Mouse (Mus musculus) left cerebral cortex, postnatal 14 days (tissue): ENCODE results near the gene Adam12. TPM values are rescaled to one million over a fixed set of nuclear protein-coding genes. Genes with fewer than 3 reads are reported as not detected.

ENCODE experiments used
- DNase-seq, 2 experiments: peaks; one replicate each; pipeline ENCODE4 v3.0.0; 2021 to 2022; ENCODE audit warnings: low spot score in 2 of 2, mixed read lengths in 1 of 2
- intact Hi-C: fragments of 180-260 bp; cut with DNase I; formaldehyde crosslinking; loops from one replicate; pipeline ENCODE4 v1.15.1; 2025
- long read RNA-seq, 2 experiments: library from polyadenylated mRNA; stranded (forward); transcript quantifications; one replicate each; pipeline ENCODE4 v2.0.0; 2021
- total RNA-seq, 2 experiments: library from RNA; stranded (reverse); gene quantifications; 2 replicates each; pipeline ENCODE4 v1.2.3; 2021

Gene Adam12
- 1 to 10 TPM; 6.5 to 8.0 TPM for total RNA-seq
- long read RNA-seq, experiment 1, partial matches to known transcripts = 0 of 2 reads
- long read RNA-seq, experiment 1, other reads (novel, unspliced or antisense) = 2 of 2 reads
- long read RNA-seq, experiment 2, full-length matches to known transcripts = 1 of 3 reads
- long read RNA-seq, experiment 2, partial matches to known transcripts = 1 of 3 reads
- long read RNA-seq, experiment 2, other reads (novel, unspliced or antisense) = 1 of 3 reads

DNA sequence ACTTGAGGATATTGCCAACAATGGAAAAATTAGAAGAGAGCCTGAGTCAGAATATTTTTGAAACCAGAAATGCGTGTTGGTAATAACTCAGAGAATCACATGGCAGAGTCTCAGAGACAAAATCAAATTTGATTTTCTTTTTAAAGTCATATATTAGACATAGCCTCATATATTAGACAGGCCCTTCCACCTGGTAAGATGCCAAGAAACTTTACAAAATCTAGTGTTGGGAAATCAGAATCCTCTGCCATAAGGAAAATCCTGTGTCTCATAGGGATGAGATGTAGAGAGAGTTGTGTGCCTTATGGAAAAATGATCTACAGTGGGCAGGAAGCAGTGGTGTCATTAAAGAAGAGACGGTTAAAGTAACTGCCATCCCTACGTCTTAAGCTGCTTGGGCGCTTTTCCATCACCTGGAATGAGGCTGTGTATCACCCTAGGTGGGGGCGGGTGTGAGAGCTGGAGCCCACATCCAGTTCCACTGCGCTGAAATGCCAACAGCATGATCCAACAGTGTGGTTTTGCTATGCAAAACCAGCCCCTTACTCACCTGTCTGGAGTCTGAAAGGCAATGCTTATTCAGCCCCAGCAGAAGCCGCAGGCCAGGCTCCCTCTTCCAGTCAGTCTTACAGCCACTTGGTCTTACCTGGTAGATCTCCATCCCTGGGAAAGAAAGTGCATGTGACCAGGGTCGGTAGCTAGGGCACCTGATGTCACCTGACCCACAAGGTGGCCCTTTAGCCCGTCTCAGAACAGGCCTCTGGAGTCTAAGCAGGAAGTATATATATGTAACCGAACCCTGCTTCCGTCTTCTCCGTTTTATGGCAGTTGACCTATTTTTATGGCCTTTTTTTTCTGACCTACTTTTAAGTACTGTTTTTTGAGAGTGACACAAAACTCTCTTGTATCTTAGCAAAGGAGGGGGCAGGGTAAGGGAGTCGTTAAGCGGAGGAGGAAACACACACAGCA, at the start of gene Adam12:
TSS of gene Adam12 (minus strand) at position 769 of the 969 bp plus-strand sequence.
- intact Hi-C loops = no loop called here
- no peak for DNase-seq

DNA sequence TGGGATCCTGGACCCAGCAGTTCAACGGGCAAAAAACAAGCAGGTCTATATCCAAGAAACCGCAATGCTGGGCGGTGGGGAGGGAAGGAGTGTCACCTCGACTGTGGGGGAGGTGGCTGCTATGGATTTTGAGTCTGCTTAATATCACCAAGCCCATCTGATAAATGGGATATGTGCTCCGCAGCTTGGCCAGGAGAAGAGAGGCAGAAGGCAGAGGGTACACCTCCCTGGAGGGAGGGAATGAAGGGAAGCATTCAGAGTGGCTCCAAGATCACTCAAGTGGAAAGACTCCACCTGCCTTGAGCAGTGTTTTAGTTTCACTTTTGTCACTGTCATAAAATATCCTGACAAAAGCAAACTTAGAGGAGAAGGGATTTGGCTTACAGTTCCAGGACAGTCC, 41.0 kb upstream of the Adam12 start:
- intact Hi-C loops = no loop called here
- DNase-seq = no peak

DNA sequence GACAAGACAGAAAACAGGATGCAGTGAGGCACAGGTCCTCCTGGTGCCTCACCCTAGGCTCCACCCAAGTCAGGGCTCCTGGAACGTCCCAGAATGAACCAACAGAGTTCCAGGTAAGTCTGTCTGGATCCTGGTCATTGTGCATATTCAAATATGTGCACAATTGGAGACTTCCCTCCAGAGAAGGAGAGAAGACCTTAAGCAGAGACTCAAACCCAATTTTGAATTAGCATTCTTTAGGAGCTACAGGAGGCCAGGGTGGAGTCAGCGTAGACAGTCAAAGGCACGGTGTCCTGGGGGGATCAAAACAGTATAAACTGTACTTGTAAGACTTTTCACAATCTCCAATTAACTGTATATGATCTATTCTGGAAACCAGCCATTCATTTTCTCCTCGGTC, 40.5 kb upstream of the Adam12 start:
- intact Hi-C loops = no loop called here
- DNase-seq = no peak

DNA sequence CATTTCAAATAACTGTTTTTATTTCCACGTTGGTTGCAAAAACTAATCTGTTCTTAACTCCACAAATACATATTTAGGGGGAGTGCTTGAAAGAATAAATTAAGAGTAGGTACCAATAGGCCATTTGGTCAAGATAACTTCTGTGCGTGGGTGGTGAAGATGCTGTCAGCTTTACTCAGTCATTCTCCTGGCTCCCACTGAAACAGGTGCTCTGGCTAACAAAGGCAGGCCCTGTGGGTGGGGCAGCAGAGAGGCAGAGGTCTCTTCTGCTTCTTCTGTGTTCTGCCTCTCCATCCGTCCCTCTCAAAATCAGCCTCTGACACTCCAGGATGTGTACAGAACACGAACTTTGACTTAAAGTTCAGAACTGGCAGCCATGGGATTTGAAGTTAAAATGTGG, 33.8 kb upstream of the Adam12 start:
- intact Hi-C loops = no loop called here
- no peak for DNase-seq

DNA sequence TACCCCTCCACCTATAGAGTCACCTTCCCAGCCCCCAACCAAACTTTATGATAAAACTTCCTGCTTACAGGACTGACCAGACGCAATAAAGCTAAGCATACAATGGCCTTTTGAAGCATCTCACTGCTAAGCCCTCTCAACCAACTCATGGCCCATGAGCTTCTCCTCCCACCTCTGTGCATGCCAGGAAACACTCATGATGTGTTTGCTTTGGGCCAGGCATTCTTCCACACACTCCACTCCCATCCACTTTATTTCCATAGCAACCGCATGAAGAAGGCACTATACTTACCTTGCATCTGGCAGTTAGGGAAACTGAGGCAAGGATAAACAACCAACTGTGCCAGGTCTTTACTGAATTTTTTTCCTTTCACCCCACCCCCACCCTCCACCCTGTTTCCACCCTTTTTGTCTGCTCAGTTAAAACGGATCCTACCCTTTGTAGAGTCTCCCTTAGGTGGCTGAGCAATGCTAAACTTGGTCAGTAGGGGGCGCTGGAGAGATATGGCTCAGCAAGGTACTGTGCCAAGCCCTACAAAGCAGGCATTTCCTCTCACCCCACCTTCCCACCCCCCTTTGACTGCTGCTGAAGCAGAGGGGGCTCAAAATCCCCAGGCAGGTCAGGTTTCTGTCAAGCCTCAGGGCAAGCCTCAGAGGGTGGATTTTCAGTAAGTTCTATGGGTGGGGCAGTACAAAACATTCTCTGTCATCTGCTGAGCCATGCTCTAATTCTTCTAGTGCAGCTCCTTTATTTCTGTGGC, 31.4 kb upstream of the Adam12 start:
- peak; percentile 50 to 71 for DNase-seq
- intact Hi-C loops = no loop called here

DNA sequence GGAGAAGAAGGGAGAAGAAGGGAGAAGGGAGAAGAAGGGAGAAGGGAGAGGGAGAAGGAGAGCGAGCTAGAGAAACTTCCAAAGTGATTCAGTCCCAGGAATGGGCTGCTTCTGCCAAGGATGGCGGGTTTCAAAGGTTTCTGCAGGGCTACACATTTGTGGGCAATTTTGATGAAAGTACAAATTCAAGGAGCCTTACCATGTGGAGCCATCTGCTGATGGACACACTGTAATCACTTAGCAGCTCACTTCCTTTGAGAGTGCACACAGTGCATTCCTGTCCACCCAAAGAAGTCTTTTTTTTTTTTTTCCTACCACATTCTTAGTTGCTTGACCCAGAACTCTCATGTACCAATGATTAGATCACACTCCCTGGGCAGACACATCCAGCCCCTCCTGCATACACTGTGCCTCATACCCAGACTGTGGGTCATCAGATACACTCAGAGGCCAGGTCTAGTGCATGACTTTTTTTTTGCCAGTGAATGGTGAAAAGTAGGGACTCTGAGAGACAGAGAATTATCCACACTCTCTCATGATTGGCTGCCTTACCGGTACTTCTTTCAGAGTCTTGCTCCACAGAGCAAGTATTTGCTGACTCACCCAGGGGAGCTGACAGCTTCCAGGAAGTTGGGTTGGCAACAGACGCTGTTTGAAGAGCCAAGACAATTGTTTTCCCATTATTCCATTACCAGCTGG, 29.2 kb upstream of the Adam12 start:
- intact Hi-C loops = no loop called here
- peak; percentile 11 to 16 for DNase-seq

DNA sequence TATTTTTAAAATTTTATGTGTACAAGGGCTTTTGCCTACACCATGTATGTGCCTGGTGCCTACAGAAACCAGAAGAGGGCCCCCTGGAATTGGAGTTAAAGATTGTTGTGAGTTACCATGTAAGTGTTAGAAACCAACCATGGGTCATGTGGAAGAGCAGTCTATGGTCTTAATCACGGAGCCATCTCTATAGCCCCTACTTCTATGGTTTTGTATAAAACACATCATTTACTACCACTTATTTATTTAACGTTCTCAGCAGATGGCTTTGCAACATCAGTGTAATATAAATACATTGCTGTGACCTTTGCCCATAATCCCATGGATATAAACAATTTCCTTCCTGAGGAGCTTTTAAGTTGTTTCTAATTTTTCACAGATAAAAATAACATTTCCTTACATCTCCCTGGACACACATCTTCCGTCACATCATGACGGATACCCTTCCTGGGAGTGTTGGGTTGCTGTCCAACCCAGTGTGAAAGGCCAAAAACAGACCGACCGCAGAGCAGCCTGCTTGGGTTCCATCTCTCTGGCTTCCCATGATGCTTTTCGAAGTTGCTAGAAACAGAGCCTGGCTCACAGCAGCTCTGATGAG, 18.4 kb upstream of the Adam12 start:
- no peak for DNase-seq
- intact Hi-C loops = no loop called here

DNA sequence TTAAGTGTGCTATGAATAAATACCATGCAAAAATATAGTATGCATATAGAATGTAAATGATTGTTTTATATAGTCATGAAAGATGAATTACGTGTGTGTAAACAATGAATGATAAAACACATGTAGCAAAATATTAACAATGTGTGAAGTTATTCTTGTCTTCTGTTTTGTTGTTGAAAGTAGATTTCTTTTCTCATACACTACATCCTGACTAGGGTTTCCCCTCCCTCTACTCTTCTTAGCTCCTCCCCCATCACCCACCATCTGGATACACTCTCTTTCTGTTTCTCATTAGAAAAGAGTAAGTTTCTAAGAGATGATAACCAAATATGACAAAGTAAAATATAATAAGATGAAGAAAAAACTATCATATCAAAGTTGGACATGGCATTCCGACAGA, 16.1 kb upstream of the Adam12 start:
- intact Hi-C loops = no loop called here
- DNase-seq = no peak

DNA sequence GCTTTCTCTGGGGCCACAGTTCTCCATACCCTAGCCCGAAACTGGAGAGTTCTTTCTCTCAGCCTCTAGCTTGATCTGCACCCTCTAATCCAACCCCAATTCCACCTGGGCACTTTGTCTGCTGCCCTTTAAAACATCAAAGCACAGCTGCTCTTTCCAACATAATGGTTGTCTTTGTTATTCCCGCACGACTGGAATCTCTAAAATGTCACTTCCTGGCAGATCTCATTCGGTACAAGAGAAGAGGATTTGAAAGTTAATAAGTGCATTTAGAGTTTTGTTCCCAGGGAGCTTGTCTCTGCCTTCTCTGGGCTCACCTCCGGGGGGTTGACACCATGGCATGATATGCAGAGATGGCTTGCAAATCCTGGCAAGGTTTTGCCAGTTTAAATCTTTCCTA, 14.7 kb upstream of the Adam12 start:
- intact Hi-C loops = no loop called here
- no peak for DNase-seq

DNA sequence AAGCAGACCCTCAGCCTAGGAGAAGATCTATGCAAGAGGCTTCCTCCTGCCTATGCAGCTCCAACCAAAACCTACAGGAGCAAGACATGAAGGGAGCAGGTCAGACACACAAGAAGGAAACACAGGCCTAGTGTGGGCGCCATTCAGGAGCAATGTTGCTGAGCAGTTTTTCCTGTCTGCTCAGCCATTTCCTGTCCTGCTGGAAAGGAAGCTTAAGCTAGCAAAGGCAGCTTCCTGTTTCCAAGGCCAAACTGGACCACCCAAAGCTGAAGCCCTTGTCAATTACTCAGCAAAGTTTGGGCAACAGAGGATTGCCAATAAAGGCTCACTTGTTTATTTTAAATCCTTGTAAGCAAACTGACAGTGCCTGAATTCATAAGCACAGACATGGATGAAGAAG, 10.8 kb upstream of the Adam12 start:
- DNase-seq = no peak
- intact Hi-C loops = no loop called here

DNA sequence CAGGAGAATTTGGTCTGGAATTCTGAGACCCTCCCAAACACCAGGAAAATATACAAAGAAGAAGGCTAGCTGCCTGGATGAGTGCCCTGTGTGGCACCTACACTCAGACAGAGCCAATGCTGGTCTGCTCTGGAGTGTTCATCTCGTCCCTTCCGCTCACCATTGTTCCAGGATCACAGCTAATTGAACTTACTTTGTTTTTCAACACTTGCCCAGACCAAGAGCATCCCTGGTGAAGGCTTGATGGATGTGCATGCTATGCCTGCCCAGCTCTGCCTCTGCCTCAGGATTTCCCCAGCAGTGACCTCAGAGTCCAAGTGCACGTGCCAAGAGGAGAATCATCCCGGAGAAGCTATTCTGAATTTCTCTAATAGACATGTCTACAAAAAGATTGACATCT, 9.3 kb upstream of the Adam12 start:
- DNase-seq = no peak
- intact Hi-C loops = no loop called here

DNA sequence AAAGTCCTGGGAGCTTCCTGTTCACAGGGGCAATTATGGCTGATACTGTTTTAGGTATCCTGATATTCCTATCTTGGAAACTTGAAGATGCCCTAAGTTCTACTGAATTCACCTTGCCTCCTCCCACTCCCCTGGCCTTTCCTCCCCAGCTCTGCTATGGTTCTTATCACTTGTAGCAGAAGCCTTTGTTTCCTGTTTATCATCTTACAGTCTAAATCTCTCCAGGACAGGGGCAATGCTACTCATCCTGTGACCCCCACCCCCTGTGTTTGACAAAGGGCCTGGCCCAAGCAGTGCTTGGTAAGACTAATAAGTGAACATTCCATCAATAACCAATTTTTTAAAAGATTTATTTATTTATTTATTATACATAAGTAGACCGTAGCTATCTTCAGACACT, 8.6 kb upstream of the Adam12 start:
- intact Hi-C loops = no loop called here
- no peak for DNase-seq

DNA sequence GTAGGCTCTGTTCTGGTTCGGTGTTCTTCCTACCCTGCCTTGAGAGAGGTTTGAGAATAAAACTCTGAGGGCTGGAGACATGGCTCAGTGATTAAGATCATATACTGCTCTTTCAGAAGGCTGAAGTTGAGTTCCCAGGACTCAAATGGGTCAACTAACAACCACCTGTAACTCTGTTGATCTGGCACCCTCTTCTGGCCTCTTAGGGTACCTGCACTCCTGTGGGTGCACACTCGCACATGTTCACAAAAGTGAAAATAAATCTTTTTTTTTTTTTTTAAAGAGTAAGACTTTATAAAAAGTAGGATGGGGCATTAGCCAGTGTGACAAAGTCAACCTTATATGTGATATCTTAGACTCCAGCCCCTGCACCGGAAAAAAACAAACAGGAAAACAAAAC, 6.9 kb upstream of the Adam12 start:
- intact Hi-C loops = no loop called here

DNA sequence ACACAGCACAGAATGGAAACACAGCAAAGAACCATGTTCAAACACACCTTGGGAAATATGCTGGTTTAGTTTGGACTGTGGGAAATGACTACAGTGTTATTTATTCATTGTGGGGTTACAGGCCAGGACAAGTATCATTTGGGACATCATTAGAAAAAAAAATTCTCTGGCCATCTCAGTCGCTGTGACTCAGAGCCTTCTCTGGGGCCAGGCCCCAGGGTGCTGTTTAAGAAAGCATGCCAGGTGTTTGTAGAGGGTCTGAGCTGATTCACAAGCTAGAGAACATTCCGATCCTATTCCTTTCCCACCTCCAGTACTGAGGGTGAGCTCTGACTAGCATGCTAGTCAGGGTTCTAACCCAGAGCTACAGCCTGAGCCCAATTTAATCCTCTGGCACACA, 5.4 kb upstream of the Adam12 start:
- intact Hi-C loops = no loop called here
- DNase-seq = no peak

More for the DNA sequence above, 6.9 kb upstream of the Adam12 start:
- no peak for DNase-seq

DNA sequence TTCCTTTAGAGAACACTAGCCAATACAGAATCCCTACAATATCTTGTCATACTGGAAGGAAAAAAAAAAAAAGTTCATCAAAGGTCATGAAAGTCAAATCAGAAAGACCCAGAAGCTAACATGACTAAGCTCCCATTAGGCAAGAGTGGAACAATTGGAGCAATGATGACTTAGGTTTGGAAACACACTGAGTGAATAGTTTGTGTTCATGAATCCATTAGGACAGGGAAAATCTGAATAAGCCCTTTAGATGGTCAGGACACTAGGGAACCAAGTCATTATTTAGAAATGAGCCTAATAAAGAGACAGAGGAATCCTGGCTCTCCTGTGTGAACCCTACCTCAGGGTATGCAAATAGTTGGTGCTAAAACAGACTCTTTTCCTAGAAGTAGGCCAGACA, 4.8 kb upstream of the Adam12 start:
- DNase-seq = no peak
- intact Hi-C loops = no loop called here

DNA sequence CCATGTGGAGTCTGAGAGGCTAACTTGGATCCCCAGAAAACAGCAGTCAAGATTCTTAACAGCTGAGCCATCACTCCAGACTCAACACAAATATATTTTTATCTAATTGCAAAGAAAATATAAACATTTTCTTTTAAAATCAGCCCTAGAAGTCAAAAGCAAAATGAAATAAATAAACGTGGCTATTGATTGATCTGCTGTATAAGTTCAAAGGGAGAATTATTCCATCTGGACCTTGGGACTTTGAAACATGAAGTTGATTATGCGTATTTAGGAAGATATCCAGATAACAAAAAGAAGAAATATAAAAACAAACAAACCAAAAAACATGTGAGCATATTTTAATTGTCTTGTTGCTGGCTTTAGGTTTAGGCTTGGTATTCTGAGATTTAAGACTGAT, 3.6 kb upstream of the Adam12 start:
- DNase-seq = no peak
- intact Hi-C loops = no loop called here

DNA sequence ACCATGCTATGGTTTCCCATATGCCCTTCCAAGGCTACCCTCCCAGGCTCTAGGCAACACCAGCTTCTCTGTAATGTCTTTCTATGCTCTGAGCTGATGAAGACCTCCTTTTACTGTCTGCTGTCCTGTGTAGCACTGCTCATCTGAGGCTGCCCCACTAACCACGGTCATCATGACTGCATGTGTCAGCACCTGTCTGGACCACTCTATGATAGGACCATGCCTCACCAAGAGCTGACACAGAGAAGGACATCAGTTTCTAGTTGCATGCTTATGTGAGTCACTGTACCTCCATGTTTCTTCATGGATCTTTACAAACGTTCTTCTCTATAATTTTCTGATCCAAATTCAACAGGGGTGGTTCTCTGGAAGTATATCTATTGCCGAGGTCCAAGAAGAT, 1.2 kb downstream of the Adam12 start:
- intact Hi-C loops = no loop called here
- DNase-seq = no peak

DNA sequence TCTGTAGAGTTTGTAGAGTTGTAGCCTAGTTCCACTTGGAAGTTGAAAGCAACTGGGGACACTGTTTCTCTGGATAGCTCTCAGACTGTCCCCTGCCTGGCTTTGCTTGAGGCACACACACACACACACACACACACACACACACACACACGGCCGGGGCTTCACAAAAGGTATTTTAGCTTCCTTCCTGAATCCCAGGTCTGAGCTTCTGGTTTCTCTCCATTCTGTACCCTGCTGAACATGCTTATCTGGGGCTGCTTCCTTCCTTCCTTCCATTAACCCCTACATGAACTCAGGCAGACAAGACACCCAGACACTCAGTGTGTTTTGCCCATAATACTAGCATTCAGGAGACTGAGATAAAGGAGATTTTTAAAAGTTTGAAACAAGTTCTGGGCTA, 2.0 kb downstream of the Adam12 start:
- no peak for DNase-seq
- intact Hi-C loops = loop anchor here (10.0 kb wide), 1 partner anchor 205 kb away; no protein-coding TSS in a partner anchor

DNA sequence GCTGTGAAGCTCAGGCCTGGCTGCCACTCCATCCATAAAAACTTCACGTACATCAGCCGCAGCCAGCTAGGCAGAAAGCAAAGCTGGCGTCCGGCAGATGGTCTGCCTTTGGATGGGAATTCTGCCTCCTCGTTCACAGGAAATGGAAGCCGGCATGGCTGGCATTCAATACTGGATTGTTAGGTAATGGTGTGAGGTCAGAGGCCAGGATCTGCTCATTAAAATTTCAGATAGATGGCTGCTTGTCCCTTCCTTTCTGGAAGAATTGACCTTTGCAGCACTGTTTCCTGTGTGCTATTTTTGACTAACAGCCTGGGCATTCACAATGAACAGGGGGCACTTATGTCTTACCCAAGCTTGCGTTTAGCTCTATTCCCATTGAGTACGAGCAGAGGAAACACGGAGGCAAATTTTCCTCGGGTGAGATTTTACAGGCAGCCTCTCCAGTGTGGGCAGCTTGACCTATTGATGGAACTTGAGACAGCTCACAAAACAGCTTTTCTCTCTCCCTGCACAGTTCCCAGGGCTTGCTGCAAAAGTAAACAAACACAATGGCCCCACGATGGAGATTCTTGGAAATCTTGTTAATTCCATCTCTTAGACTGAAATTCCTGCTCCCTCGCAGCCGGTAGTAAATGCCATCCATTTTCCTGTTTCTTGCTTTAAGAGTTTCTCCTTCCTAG, 4.0 kb downstream of the Adam12 start:
- DNase-seq = no peak
- intact Hi-C loops = loop anchor here (10.0 kb wide), 1 partner anchor 203 kb away; no protein-coding TSS in a partner anchor
